Mouse (Mus musculus): ENCODE measurements around the gene Ceacam1.

DNA sequence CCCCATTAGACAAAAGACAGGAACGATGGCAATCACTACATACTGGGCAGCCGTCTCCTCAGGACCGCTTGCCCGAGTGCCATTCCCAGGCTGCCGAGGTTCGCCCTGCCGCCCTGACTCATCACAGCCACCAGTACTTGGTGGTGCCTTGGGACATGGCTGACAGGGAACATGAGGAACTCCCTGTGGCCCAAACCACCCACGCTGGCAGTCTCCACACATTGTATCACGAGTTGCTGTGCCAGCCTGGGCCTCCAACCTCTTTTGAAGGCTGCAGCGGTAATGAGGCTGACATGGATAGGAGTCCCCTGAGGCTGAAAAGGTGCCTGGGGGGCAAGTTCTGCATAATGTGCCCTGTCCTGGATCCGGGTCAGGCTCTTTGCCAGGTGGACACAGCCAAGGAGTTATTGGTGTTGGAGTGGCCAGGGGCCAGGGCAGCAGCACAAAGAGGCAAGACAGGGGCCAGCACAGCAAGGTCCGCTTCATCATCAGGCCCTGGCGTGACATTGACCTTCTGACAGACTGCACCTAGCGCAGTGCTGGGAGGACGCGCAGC, 55.0 kb downstream of the Ceacam1 start:
- TF ChIP-seq GATA1 (IDR thresholded peaks at IDR 0.05; ENCODE audit: borderline replicate concordance, low read length), result no peak
- no peak for TF ChIP-seq FLI1 (IDR thresholded peaks at IDR 0.05; ENCODE audit: low read length)

Measured in megakaryocyte, embryonic 14.5 days (primary cell).